Mouse (Mus musculus): ENCODE measurements around the gene Fkbp8. TPM values are rescaled to one million over a fixed set of nuclear protein-coding genes. Genes with fewer than 3 reads are reported as not detected.

Gene Fkbp8
- polyA plus RNA-seq, 1 experiment from 2014 or later, result 243 TPM

DNA sequence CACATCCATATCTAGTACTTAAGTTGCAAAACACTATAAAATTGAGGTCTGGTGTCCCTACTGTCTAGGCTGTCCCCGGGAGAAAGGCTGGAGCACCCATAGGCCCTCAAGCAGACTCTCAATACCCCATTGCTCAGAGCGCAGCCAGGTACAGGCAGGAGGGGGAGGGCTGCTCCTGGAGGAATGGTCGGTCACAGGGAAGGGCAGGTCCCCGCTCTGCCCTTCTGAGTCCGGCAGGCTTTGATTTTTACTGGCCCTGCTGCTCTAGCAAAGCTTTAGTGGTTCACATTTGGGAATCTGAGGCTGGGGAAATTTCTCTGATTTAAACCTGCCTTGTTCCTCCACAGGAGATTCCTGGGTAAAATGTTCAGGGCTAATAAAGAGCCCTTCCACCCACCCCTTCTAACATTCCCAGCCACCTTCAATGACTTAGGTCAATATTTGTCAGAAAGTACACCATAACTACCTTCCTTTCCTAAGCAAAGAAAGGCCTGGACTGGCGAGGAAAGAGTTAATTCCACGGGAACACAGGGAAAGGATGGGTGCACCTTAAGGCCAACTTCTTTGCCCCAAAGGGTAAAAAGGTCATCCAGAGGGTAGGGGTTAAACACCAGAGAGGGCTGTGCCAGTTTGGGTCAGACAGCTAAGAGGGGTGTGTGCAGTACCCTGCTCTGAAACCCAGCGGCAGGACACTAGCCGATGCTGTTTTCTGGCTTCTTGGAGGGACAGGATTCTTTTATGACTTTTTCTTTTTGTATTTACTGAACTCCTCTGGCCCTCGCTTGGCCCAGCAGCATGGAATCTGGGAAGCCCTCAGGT, 37.3 kb upstream of the Fkbp8 start:
- H3K4me3 ChIP-seq (ENCODE audit: low read depth, low read length), result no peak overlapping the region
- H3K27me3 ChIP-seq (ENCODE audit: control insufficient read depth, insufficient read depth, low read length), result peaks cover 99% of the 10 kb centered on the region
- no peak for ATAC-seq (ENCODE audit: low FRiP score)
- WGBS, result 3% methylated on average over 10 of the region's 10 CpGs
- no peak for DNase-seq (ENCODE audit: low spot score)
- no peaks in the 10 kb centered on the region for H3K36me3 ChIP-seq (ENCODE audit: control insufficient read depth, insufficient read depth, low read length)
- H3K4me1 ChIP-seq (replicated peaks; ENCODE audit: control insufficient read depth, insufficient read depth, low read length), result peaks cover 22% of the 10 kb centered on the region
- H3K9ac ChIP-seq (ENCODE audit: low read depth, low read length), result no peak overlapping the region
- no peak overlapping the region for H3K27ac ChIP-seq (ENCODE audit: low read depth, low read length)
- H3K9me3 ChIP-seq (ENCODE audit: control insufficient read depth, low read length), result no peaks in the 10 kb centered on the region
- H3K4me2 ChIP-seq (replicated peaks; ENCODE audit: low read depth, low read length), result no peak overlapping the region

DNA sequence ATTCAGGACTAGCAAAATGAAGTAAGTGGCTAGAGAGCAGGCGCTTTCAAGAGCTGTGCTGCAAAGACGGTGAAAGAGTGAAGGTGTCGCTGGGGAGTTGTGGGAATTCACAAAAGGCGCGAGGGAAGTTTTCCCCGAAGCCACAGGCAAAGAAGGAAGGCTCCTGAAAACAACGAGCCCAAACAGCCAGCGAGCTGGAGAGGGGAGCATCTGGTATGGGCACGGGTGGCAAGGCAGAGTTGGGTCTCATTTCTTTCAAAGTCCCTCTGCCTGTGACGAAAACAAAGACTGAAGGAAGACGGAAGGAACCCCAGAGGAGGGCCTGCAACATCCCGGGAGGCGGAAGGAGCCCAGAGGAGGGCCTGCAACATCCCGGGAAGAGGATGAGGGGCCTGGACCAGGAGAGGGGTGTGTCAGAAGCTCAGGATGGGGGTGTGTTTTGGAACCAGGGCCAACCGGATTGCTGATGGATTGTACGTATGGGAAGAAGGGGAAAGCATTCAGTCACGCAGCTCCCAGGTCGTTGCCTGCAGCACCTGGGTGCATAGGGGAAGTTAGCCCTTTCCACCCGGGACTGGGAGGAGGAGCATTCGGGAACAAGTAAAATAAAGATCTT, 36.5 kb upstream of the Fkbp8 start:
- Histone ChIP-seq H3K4me1 (replicated peaks; ENCODE audit: control insufficient read depth, insufficient read depth, low read length) (peaks cover 24% of the 10 kb centered on the region), H3K4me2 (replicated peaks; ENCODE audit: low read depth, low read length) (no peak overlapping the region), H3K4me3 (ENCODE audit: low read depth, low read length) (no peak overlapping the region), H3K9ac (ENCODE audit: low read depth, low read length) (no peak overlapping the region), H3K27ac (ENCODE audit: low read depth, low read length) (no peak overlapping the region), H3K9me3 (ENCODE audit: control insufficient read depth, low read length) (no peaks in the 10 kb centered on the region), H3K36me3 (ENCODE audit: control insufficient read depth, insufficient read depth, low read length) (no peaks in the 10 kb centered on the region), H3K27me3 (ENCODE audit: control insufficient read depth, insufficient read depth, low read length) (peaks cover 98% of the 10 kb centered on the region)
- DNase-seq (ENCODE audit: low spot score), result peak; percentile 45
- ATAC-seq (ENCODE audit: low FRiP score), result no peak
- 1% methylated on average over 20 of the region's 20 CpGs for WGBS

DNA sequence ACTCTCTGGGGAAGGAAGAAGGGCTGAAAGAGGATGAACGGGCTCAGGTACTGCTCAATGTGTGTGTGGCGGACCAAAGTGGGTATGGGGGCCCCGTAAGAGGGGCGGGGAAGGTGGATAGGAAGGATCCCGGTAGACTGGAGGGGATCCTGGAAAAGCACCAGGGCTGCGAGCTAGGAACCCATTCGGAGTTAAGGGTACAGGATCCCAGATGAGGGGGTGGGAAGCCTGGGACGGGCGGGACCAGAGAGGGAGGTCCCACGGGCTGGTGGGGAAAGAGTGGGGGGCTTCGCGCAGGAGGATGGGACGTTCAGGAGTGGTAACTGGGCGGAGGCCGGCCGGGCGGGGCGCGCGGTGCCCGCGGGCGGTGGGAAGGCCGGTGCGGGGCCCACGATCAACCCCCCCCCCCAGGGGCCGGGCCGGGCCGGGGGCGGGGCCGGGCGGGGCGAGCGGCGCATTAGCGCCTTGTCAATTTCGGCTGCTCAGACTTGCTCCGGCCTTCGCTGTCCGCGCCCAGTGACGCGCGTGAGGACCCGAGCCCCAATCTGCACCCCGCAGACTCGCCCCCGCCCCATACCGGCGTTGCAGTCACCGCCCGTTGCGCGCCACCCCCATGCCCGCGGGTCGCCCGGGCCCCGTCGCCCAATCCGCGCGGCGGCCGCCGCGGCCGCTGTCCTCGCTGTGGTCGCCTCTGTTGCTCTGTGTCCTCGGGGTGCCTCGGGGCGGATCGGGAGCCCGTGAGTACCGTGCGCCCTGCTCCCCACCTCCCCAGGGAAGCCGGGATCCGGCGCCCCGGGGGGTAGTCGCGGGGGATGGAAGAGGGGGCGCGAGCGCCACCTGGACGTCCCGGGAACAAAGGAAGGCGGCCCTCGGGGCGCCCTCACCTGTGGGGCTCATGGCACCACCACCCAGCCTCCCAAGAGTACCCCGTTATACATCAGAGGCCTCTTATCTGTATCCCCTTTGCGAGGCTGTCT, 34.6 kb upstream of the Fkbp8 start, which contains the start of gene Crlf1:
TSS of gene Crlf1 (plus strand) at position 495 of the 977 bp plus-strand sequence.
- Histone ChIP-seq H3K27ac (ENCODE audit: low read depth, low read length) (no peak within 1 kb of the TSS), H3K4me2 (replicated peaks; ENCODE audit: low read depth, low read length) (peak within 1 kb of the TSS; percentile 44), H3K4me1 (replicated peaks; ENCODE audit: control insufficient read depth, insufficient read depth, low read length) (peaks cover 21% of the 10 kb centered on the region), H3K9me3 (ENCODE audit: control insufficient read depth, low read length) (no peaks in the 10 kb centered on the region), H3K9ac (ENCODE audit: low read depth, low read length) (peak within 1 kb of the TSS; percentile 19; the same call in 1 of the 2 replicates), H3K36me3 (ENCODE audit: control insufficient read depth, insufficient read depth, low read length) (no peaks in the 10 kb centered on the region), H3K27me3 (ENCODE audit: control insufficient read depth, insufficient read depth, low read length) (peaks cover 97% of the 10 kb centered on the region), H3K4me3 (ENCODE audit: low read depth, low read length) (peak within 1 kb of the TSS; percentile 27)
- ATAC-seq (ENCODE audit: low FRiP score), result no peak
- under 1% methylated on average over 56 of the region's 93 CpGs for WGBS
- peak; percentile 45 for DNase-seq (ENCODE audit: low spot score)

DNA sequence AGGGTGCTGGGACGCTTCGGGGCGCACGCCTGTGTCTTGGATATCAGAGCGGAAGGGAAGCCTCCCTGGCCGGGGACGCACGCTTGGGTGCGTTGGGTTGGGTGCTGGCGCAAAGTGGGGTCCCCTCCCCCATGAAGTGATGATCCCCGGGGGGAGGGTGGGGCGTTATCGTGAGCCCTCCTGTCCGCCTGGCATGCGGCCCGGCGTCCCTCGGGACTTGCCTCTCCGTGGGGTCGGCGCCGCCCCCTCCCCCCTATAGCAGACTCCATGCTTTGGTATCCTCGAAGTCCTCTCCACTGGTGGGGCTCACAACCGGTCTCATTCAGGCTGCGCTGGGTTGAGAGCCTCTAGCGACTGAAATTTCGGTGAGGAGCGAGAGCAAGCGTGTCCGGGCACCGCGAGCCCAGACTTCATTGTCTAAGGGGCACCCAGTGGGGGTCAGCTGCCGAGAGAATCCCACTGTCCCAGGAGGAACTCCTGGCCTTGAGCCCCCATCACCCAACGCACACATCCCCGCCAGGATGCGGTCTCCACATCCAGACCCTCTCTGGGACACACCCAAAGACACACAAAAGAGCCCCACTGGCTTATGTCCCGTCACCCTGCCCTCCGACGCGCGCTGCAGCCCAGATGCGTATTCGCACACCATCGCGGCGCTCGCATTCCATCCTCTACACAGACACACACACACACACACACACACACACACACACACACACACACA, 33.7 kb upstream of the Fkbp8 start:
- 0 out of 2 replicates have a peak overlapping the region, but pooled peaks have one; percentile 4 for H3K4me2 ChIP-seq (replicated peaks; ENCODE audit: low read depth, low read length)
- peaks cover 13% of the 10 kb centered on the region for H3K4me1 ChIP-seq (replicated peaks; ENCODE audit: control insufficient read depth, insufficient read depth, low read length)
- no peak overlapping the region for H3K27ac ChIP-seq (ENCODE audit: low read depth, low read length)
- H3K27me3 ChIP-seq (ENCODE audit: control insufficient read depth, insufficient read depth, low read length), result peaks cover 96% of the 10 kb centered on the region
- 3% methylated on average over 46 of the region's 47 CpGs for WGBS
- H3K9ac ChIP-seq (ENCODE audit: low read depth, low read length), result no peak overlapping the region
- ATAC-seq (ENCODE audit: low FRiP score) (no peak), DNase-seq (ENCODE audit: low spot score) (no peak)
- H3K36me3 ChIP-seq (ENCODE audit: control insufficient read depth, insufficient read depth, low read length), result no peaks in the 10 kb centered on the region
- H3K9me3 ChIP-seq (ENCODE audit: control insufficient read depth, low read length), result no peaks in the 10 kb centered on the region
- peak overlapping the region; percentile 27 for H3K4me3 ChIP-seq (ENCODE audit: low read depth, low read length)

GRCm38 (mm10) chr8:70494416-70494945, 33.0 kb upstream of the Fkbp8 start:
- H3K4me2 ChIP-seq (replicated peaks; ENCODE audit: low read depth, low read length), result no peak overlapping the region
- no peak for ATAC-seq (ENCODE audit: low FRiP score)
- WGBS, result 3% methylated on average over 28 of the region's 28 CpGs

GRCm38 (mm10) chr8:70495001-70495770, 32.3 kb upstream of the Fkbp8 start:
- no peak overlapping the region for H3K4me2 ChIP-seq (replicated peaks; ENCODE audit: low read depth, low read length)
- 2% methylated on average over 21 of the region's 21 CpGs for WGBS
- peaks cover 7% of the 10 kb centered on the region for H3K4me1 ChIP-seq (replicated peaks; ENCODE audit: control insufficient read depth, insufficient read depth, low read length)

More at GRCm38 (mm10) chr8:70494416-70494945, 33.0 kb upstream of the Fkbp8 start:
- Histone ChIP-seq H3K4me3 (ENCODE audit: low read depth, low read length) (peak overlapping the region; percentile 27; the same call in 1 of the 2 replicates), H3K27ac (ENCODE audit: low read depth, low read length) (no peak overlapping the region), H3K9me3 (ENCODE audit: control insufficient read depth, low read length) (no peaks in the 10 kb centered on the region), H3K9ac (ENCODE audit: low read depth, low read length) (no peak overlapping the region), H3K36me3 (ENCODE audit: control insufficient read depth, insufficient read depth, low read length) (no peaks in the 10 kb centered on the region), H3K4me1 (replicated peaks; ENCODE audit: control insufficient read depth, insufficient read depth, low read length) (peaks cover 11% of the 10 kb centered on the region), H3K27me3 (ENCODE audit: control insufficient read depth, insufficient read depth, low read length) (peaks cover 96% of the 10 kb centered on the region)
- DNase-seq (ENCODE audit: low spot score), result peak; percentile 48

DNA sequence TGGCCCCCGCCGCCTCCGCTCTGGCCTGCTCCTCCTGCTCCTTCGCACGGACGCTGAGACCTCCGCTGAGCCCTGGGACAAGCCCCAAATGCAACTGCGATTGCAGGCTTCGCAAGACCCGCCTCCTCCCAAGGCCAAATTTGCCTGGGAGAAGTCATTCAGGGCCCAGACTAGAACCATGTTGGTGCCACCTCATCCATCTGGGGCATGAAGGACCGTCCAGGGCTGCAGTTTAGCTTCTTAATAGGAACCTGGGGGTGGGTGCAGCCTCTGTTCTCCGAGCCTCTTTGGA, 31.8 kb upstream of the Fkbp8 start:
- ATAC-seq (ENCODE audit: low FRiP score), result no peak
- Histone ChIP-seq H3K36me3 (ENCODE audit: control insufficient read depth, insufficient read depth, low read length) (no peaks in the 10 kb centered on the region), H3K27ac (ENCODE audit: low read depth, low read length) (no peak overlapping the region), H3K4me1 (replicated peaks; ENCODE audit: control insufficient read depth, insufficient read depth, low read length) (peaks cover 7% of the 10 kb centered on the region), H3K4me3 (ENCODE audit: low read depth, low read length) (no peak overlapping the region), H3K27me3 (ENCODE audit: control insufficient read depth, insufficient read depth, low read length) (peaks cover 96% of the 10 kb centered on the region), H3K9ac (ENCODE audit: low read depth, low read length) (no peak overlapping the region), H3K9me3 (ENCODE audit: control insufficient read depth, low read length) (no peaks in the 10 kb centered on the region), H3K4me2 (replicated peaks; ENCODE audit: low read depth, low read length) (no peak overlapping the region)
- DNase-seq (ENCODE audit: low spot score), result peak; percentile 32
- 6% methylated on average over 12 of the region's 12 CpGs for WGBS

More at GRCm38 (mm10) chr8:70495001-70495770, 32.3 kb upstream of the Fkbp8 start:
- no peaks in the 10 kb centered on the region for H3K9me3 ChIP-seq (ENCODE audit: control insufficient read depth, low read length)
- H3K27me3 ChIP-seq (ENCODE audit: control insufficient read depth, insufficient read depth, low read length), result peaks cover 96% of the 10 kb centered on the region
- H3K27ac ChIP-seq (ENCODE audit: low read depth, low read length), result no peak overlapping the region
- ATAC-seq (ENCODE audit: low FRiP score) (no peak), DNase-seq (ENCODE audit: low spot score) (peak; percentile 44)
- H3K9ac ChIP-seq (ENCODE audit: low read depth, low read length), result no peak overlapping the region
- no peaks in the 10 kb centered on the region for H3K36me3 ChIP-seq (ENCODE audit: control insufficient read depth, insufficient read depth, low read length)
- peak overlapping the region; percentile 8; the same call in 1 of the 2 replicates for H3K4me3 ChIP-seq (ENCODE audit: low read depth, low read length)
